Mouse (Mus musculus) midbrain, embryonic 11.5 days (tissue): ENCODE data around the gene Cplane1. TPM values are rescaled to one million over a fixed set of nuclear protein-coding genes. Genes with fewer than 3 reads are reported as not detected.

ENCODE experiments used
- ATAC-seq: fragments of 200-750 bp; cut with Nextera tagmentation; 2 replicates; pipeline ENCODE4 v1.8.0; 2017; ENCODE audit warnings: moderate TSS enrichment, moderate library complexity; ENCODE audit not compliant: low FRiP score
- DNase-seq: peaks from one replicate; pipeline ENCODE4 v3.0.0; 2015; ENCODE audit warnings: low spot score; ENCODE audit errors: missing footprints
- H3K27ac ChIP-seq: fragments of 300-500 bp; sonication (generic); 2 replicates; pipeline ENCODE4 v1.5.1; 2014; ENCODE audit warnings: low read depth, low read length
- H3K27me3 ChIP-seq: fragments of 300-500 bp; sonication (generic); 2 replicates; pipeline ENCODE4 v1.6.1; 2014; ENCODE audit warnings: mild to moderate bottlenecking, low read length, moderate library complexity, mixed read lengths; ENCODE audit not compliant: control insufficient read depth, insufficient read depth
- H3K36me3 ChIP-seq: fragments of 300-500 bp; sonication (generic); 2 replicates; pipeline ENCODE4 v1.6.1; 2014; ENCODE audit warnings: mild to moderate bottlenecking, low read length, moderate library complexity, mixed read lengths; ENCODE audit not compliant: control insufficient read depth, insufficient read depth
- H3K4me1 ChIP-seq: fragments of 300-500 bp; sonication (generic); 2 replicates; pipeline ENCODE4 v1.6.1; 2014; ENCODE audit warnings: low read length; ENCODE audit not compliant: control insufficient read depth, insufficient read depth
- H3K4me2 ChIP-seq: fragments of 300-500 bp; sonication (generic); 2 replicates; pipeline ENCODE4 v1.6.1; 2014; ENCODE audit warnings: mild to moderate bottlenecking, moderate library complexity
- H3K4me3 ChIP-seq: fragments of 300-500 bp; sonication (generic); 2 replicates; pipeline ENCODE4 v1.5.1; 2014; ENCODE audit warnings: low read depth, low read length
- H3K9ac ChIP-seq: fragments of 300-500 bp; sonication (generic); 2 replicates; pipeline ENCODE4 v1.6.1; 2014; ENCODE audit warnings: low read length
- H3K9me3 ChIP-seq: fragments of 300-500 bp; sonication (generic); 2 replicates; pipeline ENCODE4 v1.6.1; 2016; ENCODE audit warnings: low read length; ENCODE audit not compliant: control insufficient read depth
- WGBS: fragments of 180-500 bp; shearing (Covaris S2); extraction: QIAGEN DNeasy Blood & Tissue Kit; methylation state at CpG from one replicate; pipeline ENCODE4 v1.1.7; 2014; 5-methylcytosine and 5-hydroxymethylcytosine counted together
- polyA plus RNA-seq: library from polyadenylated mRNA; unstranded; fragments of >200 nt; fragmentation: Nextera tagmentation; extraction: Ambion mirVana; gene quantifications from 2 replicates; pipeline ENCODE4 v1.2.1, GENCODE M21; 2014

Gene Cplane1
- polyA plus RNA-seq: 11.4 and 13.0 TPM in 2 replicates

GRCm38 (mm10) chr15:8168591-8169265 is at the start of gene Cplane1:
Gene Cplane1, plus strand, starts transcription at chr15:8169106.
- DNase-seq: peak; percentile 100
- Histone ChIP-seq H3K9me3 (no peaks in the 10 kb centered on the region), H3K4me3 (peak within 1 kb of the TSS; percentile 85), H3K4me1 (no peaks in the 10 kb centered on the region), H3K36me3 (peaks cover 4% of the 10 kb centered on the region), H3K27ac (peak within 1 kb of the TSS; percentile 84), H3K4me2 (peak within 1 kb of the TSS; percentile 50), H3K27me3 (no peaks in the 10 kb centered on the region), H3K9ac (peak within 1 kb of the TSS; percentile 95)
- peak; percentile 99 for ATAC-seq
- 2% methylated on average over 34 of the region's 47 CpGs for WGBS

GRCm38 (mm10) chr15:8129281-8129680 is 39.6 kb upstream of the Cplane1 start:
- H3K36me3 ChIP-seq: peaks cover 22% of the 10 kb centered on the region
- H3K4me1 ChIP-seq: no peaks in the 10 kb centered on the region
- H3K9me3 ChIP-seq: no peaks in the 10 kb centered on the region
- no peak overlapping the region for H3K9ac ChIP-seq
- H3K4me3 ChIP-seq: no peak overlapping the region
- no peaks in the 10 kb centered on the region for H3K27me3 ChIP-seq
- no peak for DNase-seq
- no peak overlapping the region for H3K4me2 ChIP-seq
- no peak overlapping the region for H3K27ac ChIP-seq
- WGBS: 79% methylated on average over 1 of the region's 1 CpGs
- ATAC-seq: no peak

GRCm38 (mm10) chr15:8131268-8131667 is 37.6 kb upstream of the Cplane1 start:
- 97% methylated on average over 3 of the region's 3 CpGs for WGBS
- DNase-seq (no peak), ATAC-seq (no peak)
- H3K4me3 ChIP-seq: no peak overlapping the region
- H3K9me3 ChIP-seq: no peaks in the 10 kb centered on the region
- H3K9ac ChIP-seq: no peak overlapping the region
- H3K4me1 ChIP-seq: no peaks in the 10 kb centered on the region
- H3K36me3 ChIP-seq: peaks cover 27% of the 10 kb centered on the region
- no peak overlapping the region for H3K27ac ChIP-seq
- no peaks in the 10 kb centered on the region for H3K27me3 ChIP-seq
- H3K4me2 ChIP-seq: no peak overlapping the region

- Histone ChIP-seq H3K4me3 (no peak overlapping the region), H3K9ac (no peak overlapping the region), H3K27ac (no peak overlapping the region), H3K36me3 (peaks cover 27% of the 10 kb centered on the region), H3K4me2 (no peak overlapping the region), H3K27me3 (no peaks in the 10 kb centered on the region), H3K4me1 (no peaks in the 10 kb centered on the region), H3K9me3 (no peaks in the 10 kb centered on the region)
- ATAC-seq (no peak), DNase-seq (no peak)
These were observed 37.1 kb upstream of the Cplane1 start for GRCm38 (mm10) chr15:8131761-8132160.

GRCm38 (mm10) chr15:8135606-8136005 is 33.3 kb upstream of the Cplane1 start:
- Histone ChIP-seq H3K4me2 (no peak overlapping the region), H3K36me3 (peaks cover 20% of the 10 kb centered on the region), H3K27me3 (no peaks in the 10 kb centered on the region), H3K4me1 (no peaks in the 10 kb centered on the region), H3K9me3 (no peaks in the 10 kb centered on the region), H3K4me3 (no peak overlapping the region), H3K27ac (no peak overlapping the region), H3K9ac (no peak overlapping the region)
- ATAC-seq (no peak), DNase-seq (no peak)
- WGBS: 91% methylated on average over 5 of the region's 5 CpGs

- WGBS: 96% methylated on average over 1 of the region's 1 CpGs
- H3K9me3 ChIP-seq: no peaks in the 10 kb centered on the region
- no peak overlapping the region for H3K27ac ChIP-seq
- no peaks in the 10 kb centered on the region for H3K27me3 ChIP-seq
- no peak overlapping the region for H3K4me2 ChIP-seq
- no peak for ATAC-seq
- DNase-seq: no peak
- H3K9ac ChIP-seq: no peak overlapping the region
- H3K4me3 ChIP-seq: no peak overlapping the region
- no peaks in the 10 kb centered on the region for H3K4me1 ChIP-seq
- H3K36me3 ChIP-seq: peaks cover 8% of the 10 kb centered on the region; the same call in 1 of the 2 replicates
These were observed 7.1 kb upstream of the Cplane1 start for GRCm38 (mm10) chr15:8161841-8162240.

GRCm38 (mm10) chr15:8169266-8169746 is 400 bp downstream of the Cplane1 start:
- Histone ChIP-seq H3K4me1 (no peaks in the 10 kb centered on the region), H3K27ac (peak overlapping the region; percentile 84), H3K4me2 (peak overlapping the region; percentile 50), H3K36me3 (peaks cover 4% of the 10 kb centered on the region), H3K9ac (peak overlapping the region; percentile 95), H3K9me3 (no peaks in the 10 kb centered on the region), H3K27me3 (no peaks in the 10 kb centered on the region), H3K4me3 (peak overlapping the region; percentile 85)
- under 1% methylated on average over 25 of the region's 25 CpGs for WGBS
- peak; percentile 91 for ATAC-seq
- DNase-seq: peak; percentile 94

- Histone ChIP-seq H3K4me3 (no peak overlapping the region), H3K4me2 (no peak overlapping the region), H3K27me3 (no peaks in the 10 kb centered on the region), H3K36me3 (peaks cover 4% of the 10 kb centered on the region), H3K4me1 (no peaks in the 10 kb centered on the region), H3K9ac (no peak overlapping the region), H3K27ac (no peak overlapping the region), H3K9me3 (no peaks in the 10 kb centered on the region)
- DNase-seq (no peak), ATAC-seq (no peak)
- 90% methylated on average over 3 of the region's 3 CpGs for WGBS
These were observed 20.7 kb downstream of the Cplane1 start for GRCm38 (mm10) chr15:8189563-8189962.

- no peak overlapping the region for H3K4me2 ChIP-seq
- DNase-seq: no peak
- no peaks in the 10 kb centered on the region for H3K27me3 ChIP-seq
- no peak for ATAC-seq
- 90% methylated on average over 3 of the region's 3 CpGs for WGBS
- H3K9ac ChIP-seq: no peak overlapping the region
- H3K9me3 ChIP-seq: no peaks in the 10 kb centered on the region
- peaks cover 6% of the 10 kb centered on the region for H3K36me3 ChIP-seq
- no peak overlapping the region for H3K27ac ChIP-seq
- no peaks in the 10 kb centered on the region for H3K4me1 ChIP-seq
- no peak overlapping the region for H3K4me3 ChIP-seq
These were observed 21.5 kb downstream of the Cplane1 start for GRCm38 (mm10) chr15:8190435-8190834.
